Mouse (Mus musculus) fat pad, adult 2 months (tissue): ENCODE measurements around the gene Psmb3.
"Not testable (repeated sequence)": the region's sequence is repeated elsewhere in the genome, so short reads cannot be mapped to it uniquely, and the experiment has no call there.

Experiments used
- DNase-seq: peaks from one replicate; pipeline ENCODE4 v3.0.0-alpha.2; 2011; ENCODE audit warnings: low read depth, low spot score; ENCODE audit errors: extremely low read depth

Psmb3 gene

DNA sequence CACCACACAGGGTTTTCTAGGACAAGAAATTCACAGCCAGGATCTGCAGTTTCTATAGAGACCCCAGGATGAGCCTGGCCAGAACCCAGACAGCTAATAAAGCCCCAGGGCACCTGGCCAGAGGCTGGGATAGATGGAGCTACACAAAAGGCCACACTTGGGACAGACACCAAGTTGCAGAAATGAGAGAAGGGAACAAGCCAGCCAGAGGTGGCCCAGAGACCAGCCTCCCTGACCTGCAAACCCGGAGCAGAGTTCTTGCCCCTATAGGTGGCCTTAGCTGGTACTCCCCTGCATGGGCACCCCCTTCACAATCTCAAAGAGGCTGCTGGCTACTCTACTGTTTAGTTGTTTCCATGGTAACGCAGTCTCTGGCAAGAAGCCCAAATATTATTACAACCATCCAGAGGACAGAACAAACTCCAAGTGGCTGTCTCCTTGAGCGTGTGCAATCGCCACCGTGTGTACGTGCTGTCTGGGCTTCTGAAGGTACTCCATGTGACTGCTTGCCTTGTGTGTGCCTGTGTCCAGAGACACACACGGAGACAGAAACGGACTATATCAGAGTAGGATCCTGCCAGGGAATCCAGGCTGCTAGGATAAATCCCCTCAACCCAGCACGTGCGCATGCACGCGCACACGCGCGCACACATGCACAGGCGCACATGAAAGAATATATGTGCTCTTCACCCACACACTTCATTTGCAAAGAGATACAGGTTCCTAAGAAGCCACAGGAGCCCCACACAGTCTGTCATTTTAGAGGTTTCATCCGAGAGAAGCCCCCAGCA is 8.1 kb upstream of the Psmb3 start:
- no peak for DNase-seq

DNA sequence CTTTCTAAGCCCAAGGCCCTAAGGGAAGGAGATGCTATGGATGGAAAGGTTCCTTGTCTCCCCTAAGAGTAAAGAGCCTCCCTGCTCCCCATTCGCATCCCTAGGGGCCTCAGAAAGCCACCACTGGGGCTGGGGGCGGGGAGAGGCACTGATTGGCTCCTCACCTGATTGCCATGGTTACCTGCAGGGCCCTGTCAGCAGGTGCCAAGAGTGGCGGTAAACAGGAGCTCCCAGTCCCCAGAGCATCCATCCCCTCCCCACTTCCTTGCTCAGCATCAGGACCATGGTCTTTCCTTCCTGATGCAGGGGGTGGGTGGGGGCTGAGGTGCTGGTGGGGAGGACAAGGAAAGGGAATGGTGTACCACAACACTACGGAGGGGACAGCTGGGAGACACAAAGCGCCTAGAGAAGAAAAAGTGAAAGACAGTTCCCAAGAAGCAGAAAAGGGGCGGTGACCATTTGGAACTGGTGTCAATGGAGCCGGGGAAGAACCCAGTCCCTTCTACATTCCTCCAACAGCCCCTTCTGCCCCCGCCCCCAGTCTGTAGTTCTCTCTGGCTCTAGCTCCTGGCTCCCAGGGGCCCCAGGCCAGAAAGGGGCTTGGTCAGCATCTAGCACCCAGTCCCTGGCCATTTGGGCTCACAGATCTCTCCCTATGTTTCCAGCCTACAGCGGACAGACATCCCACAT is 7.3 kb upstream of the Psmb3 start:
- no peak for DNase-seq

DNA sequence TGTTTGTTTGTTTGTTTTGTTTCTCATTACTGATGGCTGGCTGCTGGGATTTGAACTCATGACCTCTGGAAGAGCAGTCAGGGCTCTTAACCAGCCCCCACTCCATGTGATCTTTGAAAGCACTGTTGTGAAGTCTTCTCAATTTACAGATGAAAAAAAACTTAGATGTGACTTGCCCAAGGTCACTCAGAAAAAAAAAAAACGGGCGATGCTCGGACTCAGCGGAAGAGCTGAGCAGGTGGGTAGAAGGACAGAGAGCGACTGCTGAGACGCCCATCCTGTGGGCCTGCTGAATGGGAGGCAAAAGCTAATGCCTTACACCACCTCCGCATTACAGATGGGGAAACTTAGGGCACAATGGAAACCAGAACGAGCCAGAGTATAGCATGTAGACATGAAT is 6.5 kb upstream of the Psmb3 start:
- DNase-seq, result no peak

GRCm38 (mm10) chr11:97697199-97697890 is 5.9 kb upstream of the Psmb3 start:
- DNase-seq, result no peak

GRCm38 (mm10) chr11:97697891-97698529 is 5.2 kb upstream of the Psmb3 start:
- DNase-seq, result no peak

GRCm38 (mm10) chr11:97698741-97699611 is 4.2 kb upstream of the Psmb3 start:
- no peak for DNase-seq

DNA sequence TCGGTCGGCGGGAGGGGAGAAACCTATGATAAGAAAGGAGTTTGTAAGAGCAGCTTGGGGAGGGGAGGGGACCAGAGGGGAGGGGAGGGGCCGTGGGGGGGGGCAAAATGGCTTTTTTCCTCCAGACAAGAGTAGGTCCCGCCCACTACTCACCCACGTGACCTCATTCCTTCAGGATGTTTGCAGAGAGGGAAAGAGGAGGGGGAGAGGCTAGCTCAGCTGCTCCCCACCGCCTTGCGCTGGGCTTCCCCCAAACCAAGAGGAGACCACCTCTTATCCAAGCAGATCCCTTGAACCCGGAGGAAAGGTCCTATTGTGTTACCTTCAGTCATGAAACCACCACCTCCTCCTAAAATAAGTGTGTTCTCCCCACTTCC is 3.6 kb upstream of the Psmb3 start:
- DNase-seq, result no peak

DNA sequence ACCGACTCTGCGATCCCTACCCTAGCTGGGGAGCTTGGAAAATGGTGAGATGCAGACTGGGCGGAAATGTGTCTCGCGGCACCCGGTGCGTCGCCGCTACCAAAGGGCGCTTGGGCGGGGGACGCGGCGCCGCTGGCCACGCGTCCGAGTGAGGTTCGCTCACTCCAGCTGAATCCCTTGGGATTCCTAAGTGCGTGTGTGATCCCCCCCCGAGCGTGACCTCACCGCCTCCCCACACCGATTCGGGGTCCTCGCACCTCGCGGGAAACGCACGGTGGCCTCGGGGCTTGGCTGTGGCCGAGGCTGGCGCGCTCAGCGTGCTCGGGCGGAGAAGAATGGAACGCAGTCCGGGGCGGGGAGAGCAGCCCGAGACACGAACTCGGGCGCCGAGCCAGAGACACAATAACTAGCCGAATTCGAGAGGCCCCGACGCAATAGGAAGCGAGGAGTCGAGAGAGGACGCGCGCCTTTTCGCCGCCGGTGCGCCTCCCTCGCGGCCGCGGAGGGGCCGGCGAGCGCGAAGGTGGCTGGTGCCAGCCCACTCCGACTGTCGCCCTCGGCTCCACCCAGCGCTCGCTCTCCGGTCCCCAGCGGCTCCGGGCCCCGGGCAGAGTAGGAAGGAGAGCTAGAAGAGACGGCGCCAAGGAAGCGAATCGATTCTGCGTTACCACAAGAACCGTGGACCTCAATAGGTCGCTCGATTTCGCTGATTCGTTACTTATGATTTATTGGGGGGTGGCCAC is 3.0 kb upstream of the Psmb3 start, which contains the start of gene Pcgf2:
TSS of gene Pcgf2 (minus strand) at position 495 of the 743 bp plus-strand sequence.
- DNase-seq, result no peak

DNA sequence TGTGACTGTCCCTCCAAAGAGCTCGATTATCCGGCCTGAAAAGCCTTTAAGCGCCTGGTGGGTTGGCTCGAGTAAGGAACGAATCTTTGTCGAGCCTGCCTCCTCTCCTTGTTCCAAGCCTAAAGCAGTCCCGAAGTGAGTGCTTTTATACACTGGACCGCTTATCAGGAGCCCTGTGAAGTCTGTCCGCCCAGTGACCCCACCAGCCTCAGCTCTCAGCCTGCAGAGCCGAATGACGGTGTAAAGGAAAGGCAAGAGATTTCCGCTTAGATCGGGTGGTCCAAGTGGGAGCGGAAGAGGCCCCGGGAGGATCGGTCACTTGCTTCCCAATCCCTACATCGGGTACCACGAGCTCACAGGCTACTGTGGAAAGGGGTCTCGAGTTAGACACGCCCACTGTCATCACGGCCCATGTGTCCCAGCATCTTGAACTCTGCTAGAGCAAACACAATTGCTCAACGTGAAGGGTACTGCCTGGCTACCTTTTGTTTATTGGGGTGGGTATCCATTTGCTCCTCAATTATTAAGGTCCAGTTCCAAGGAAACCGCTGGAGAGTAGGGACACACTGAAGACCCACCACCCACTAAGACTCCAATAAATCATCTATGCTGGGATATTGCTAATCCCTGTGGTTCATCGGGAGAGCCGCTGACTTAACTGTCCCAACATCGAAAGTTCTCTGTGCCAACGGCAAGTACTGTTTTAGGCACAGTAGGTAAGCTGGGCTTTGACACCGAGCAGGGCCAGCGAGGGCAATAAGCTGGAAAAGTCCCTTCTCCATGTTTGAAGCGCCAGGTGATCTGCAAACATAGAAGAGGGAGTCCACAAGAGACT is 2.2 kb upstream of the Psmb3 start:
- no peak for DNase-seq

DNA sequence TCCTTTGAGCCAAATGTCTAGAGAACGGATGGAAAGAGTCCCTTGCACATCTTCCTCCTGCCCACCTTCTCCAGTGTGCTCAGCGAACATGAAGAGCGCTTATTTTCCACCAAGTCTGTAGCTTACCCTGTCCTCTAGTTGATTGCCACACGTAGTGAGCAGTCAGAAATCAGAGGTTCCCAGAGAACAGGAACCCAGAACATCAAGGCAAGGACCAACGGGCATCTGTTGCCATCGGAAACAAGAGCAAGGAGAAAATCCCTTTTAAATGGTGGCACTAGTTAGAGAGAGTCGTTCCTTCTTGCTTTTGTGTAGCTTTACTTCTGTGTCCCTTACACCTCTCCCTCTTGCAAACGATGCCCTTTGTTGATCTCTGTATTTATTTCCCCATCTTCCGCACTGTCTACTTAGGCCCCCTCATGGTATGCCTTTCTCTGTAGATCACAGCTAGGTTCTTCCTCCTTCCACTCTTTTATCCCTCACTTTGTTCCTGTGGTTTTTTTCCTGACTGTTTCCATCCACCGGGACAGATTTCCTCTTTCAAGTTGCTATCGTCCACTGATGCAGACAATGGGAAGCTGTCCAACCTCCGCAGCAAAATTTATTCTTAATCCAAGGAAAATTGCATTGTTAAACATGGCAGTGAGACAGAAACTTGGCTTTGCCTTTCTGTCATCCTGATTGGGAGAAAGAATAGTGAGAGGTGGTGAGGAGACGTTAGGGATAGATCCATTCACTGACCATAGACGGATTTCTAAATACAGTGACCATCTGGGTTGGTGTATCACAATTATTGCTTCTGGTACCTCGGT is 1.4 kb upstream of the Psmb3 start:
- no peak for DNase-seq

DNA sequence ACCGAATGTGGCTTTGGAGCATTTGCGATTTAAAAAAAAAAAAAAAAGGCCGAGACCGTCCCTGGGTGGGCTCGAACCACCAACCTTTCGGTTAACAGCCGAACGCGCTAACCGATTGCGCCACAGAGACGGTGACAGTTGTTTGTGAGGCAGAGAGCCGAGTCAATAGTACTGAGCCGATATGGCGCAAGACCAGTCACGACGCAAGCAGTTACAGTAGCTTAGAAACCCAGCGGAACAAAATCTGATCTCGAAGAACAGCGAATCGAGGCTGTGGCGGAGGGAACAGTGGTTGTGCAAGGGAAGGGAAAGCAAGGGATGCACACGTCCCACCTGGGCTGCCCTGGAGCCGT is 830 bp upstream of the Psmb3 start:
- DNase-seq, result no peak

GRCm38 (mm10) chr11:97710067-97710466 is 6.9 kb downstream of the Psmb3 start:
- DNase-seq, result not testable (repeated sequence)

DNA sequence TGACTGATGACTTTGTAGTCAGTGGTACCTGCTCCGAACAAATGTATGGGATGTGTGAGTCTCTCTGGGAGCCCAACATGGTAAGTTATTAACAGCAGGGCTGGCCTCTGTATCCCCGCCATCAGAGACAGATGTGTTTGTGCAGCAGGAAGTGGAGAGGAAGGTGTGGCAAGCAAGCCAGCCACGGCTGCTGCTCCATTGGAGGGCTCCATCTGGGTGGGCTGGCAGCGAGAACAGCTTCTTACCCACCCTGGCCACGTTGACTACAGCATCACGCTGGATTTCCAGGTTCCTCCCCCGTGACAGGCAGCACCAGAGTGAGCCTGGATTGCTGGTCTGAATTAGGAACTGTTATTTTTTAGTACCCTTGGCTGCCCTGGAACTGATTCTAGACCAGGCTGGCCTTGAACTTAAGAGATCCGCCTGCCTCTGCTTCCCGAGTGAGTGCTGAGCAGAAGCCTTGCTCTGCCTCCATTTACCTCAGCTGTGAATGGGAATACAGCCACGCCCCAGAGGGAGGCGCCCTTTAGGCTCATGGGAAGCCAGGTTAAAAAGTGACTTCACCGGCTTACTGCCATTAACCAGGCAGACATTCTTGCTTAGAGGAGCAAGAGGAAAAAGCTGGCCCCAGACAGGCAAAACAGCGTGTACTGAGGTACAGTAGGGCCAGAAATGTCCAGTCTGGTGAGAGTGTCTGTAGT is 8.2 kb downstream of the Psmb3 start:
- no peak for DNase-seq

GRCm38 (mm10) chr11:97712286-97712685 is 9.1 kb downstream of the Psmb3 start:
- no peak for DNase-seq

DNA sequence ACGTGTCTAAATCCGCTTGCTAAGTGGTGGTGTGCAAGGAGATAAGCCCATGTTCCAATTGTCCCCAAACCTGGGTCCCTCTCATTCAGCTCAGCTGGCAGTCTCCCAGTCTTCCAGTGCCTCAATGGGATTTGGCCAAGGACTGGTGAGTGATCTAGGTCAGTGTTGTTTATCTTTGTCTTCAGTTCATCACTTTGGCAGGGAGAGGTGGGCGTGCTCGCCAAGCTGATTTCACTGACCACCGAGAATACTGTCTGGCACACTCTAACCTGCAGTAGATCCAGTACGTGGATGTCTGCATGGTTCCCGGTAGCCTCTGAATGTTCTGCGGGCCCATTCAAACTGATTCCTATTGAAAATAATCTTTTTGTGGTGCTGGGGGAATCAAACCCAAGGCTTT is 10.7 kb downstream of the Psmb3 start:
- DNase-seq, result no peak

DNA sequence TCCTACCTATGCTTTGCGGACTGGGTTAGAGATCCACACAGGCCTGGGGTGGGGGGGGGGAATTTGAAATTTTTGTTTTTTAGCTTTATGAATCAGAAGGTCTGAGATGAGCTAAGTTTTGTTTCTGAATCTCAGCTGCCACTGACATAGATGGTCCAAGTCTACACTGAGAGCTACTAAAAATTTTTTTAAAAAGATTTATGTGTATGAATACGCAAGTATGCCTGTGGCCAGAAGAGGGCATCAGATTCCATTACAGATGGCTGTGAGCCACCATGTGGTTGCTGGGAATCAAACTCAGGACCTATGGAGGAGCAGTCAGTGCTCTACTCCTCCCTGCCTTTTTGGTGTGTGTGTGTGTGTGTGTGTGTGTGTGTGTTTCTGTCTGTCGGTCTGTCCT is 11.2 kb downstream of the Psmb3 start:
- no peak for DNase-seq
